In the genomic region with DNA sequence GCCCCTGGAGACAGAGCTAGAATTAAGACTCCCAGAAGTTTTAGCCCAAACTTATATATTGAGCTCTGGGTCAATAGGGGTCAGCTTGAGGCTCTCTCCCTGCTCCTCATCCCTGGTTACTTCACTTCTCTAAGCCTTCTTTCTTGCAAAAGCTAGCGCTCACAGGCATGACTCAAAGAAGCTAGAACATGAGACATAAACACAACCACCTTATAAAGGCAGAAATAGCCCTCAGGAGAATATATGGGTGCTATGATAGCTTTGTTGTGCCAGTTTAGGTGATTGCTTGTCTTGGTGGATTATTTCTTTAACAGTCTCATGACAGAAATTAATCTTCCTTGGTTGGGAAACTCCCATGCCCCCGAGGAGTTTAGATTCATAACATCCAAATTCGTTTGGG, we compare ENCODE assay signal across 26 mouse cellular contexts. TPM values are rescaled to one million over a fixed set of nuclear protein-coding genes. Genes with fewer than 3 reads are reported as not detected.
"Had no signal": no experiment of that assay in that cellular context is flagged by ENCODE, and none has a peak within 500 bp of the region (broad histone marks: within the 10 kb centered on the region; RNA-seq: fewer than 3 reads in every experiment).

No protein-coding gene starts in this region.

- H3K9me3 ChIP-seq: midbrain, embryonic 10.5 days; midbrain, embryonic 12.5 days; neural tube, embryonic 13.5 days; neural tube, embryonic 15.5 days had no signal

- H3K4me1 ChIP-seq: midbrain, embryonic 12.5 days; neural tube, embryonic 13.5 days; neural tube, embryonic 15.5 days had no signal

- H3K4me2 ChIP-seq: lung, embryonic 14.5 days; midbrain, embryonic 12.5 days; neural tube, embryonic 13.5 days; neural tube, embryonic 15.5 days had no signal

- ATAC-seq: midbrain, embryonic 16.5 days had no signal

- DNase-seq: lung, embryonic 14.5 days; lung, postnatal 10 days; lung, postnatal 4 days; midbrain, embryonic 14.5 days; retina, postnatal 1 day; right cerebral cortex, adult 18-20 months; right cerebral cortex, postnatal 25 days; right cerebral cortex, postnatal 4 days; spleen, adult 18-20 months; thymus, adult 18-20 months; thymus, postnatal 14 days; thymus, postnatal 36 days had no signal

- H3K27ac ChIP-seq: midbrain, embryonic 10.5 days; midbrain, embryonic 12.5 days; neural tube, embryonic 13.5 days; neural tube, embryonic 15.5 days had no signal

- H3K27me3 ChIP-seq: midbrain, embryonic 12.5 days; neural tube, embryonic 13.5 days; neural tube, embryonic 15.5 days had no signal

- H3K36me3 ChIP-seq: midbrain, embryonic 10.5 days; midbrain, embryonic 12.5 days; neural tube, embryonic 13.5 days; neural tube, embryonic 15.5 days had no signal

- H3K9ac ChIP-seq: lung, embryonic 14.5 days; midbrain, embryonic 12.5 days; neural tube, embryonic 13.5 days; neural tube, embryonic 15.5 days had no signal

- H3K4me3 ChIP-seq: midbrain, embryonic 10.5 days; midbrain, embryonic 12.5 days; myocyte; neural tube, embryonic 13.5 days; neural tube, embryonic 15.5 days had no signal

RNA-seq across cellular contexts. Expression of a gene that starts 58.5 kb away (rescaled TPM):
- total RNA-seq: megakaryocyte, adult 5-6 weeks; megakaryocyte-erythroid progenitor cell, adult 5-6 weeks had no signal
- polyA plus RNA-seq: lung, embryonic 14.5 days; lung, embryonic 16.5 days; midbrain, embryonic 10.5 days; midbrain, embryonic 12.5 days; midbrain, embryonic 14.5 days; midbrain, embryonic 16.5 days; myocyte; neural tube, embryonic 11.5 days; neural tube, embryonic 13.5 days; neural tube, embryonic 15.5 days; small intestine, adult 2 months; stomach, embryonic 14.5 days; stomach, embryonic 16.5 days; thymus, postnatal 0 days had no signal
